Mouse (Mus musculus): ENCODE results near the gene Smap2.

DNA sequence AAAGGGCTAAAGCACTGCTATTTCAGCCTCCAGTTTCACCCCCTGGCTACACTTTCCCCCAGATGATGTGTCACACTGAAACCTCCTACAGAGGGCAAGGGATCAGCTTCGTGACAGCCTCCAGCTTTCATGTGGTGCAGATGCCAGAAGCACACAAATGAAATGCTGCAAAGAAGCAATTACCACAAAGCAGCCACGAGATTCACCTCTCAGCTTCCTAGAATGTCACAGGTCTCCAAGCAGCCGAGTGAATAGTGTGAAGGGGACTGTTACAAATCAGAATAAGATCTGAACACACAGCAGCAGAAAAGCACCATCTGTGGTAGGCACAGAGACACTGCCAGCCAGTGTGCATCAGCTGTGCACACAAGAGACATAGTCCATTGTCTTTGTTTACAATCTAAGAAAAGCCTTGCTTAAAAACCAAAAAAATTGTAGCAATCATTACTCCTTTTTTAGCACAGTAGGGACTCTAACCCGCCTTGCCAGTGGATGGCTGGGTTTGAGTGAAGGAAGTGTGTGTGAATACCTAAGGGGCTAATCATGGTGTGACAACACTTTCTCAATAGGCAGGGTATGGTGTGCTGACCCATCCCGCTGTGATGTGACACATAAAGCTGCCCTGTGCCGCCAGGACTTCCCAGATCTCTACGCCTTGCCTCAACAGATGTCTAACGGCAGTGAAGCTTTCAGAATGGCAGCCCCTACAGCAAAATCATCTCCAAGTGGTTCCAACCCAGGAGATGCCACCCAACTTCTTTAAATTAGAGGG, 14.5 kb downstream of the Smap2 start:
- TF ChIP-seq CTCF (IDR thresholded peaks at IDR 0.05; ENCODE audit: low read depth) (no peak), EP300 (IDR thresholded peaks at IDR 0.05; ENCODE audit: low read depth) (no peak)
